Mouse (Mus musculus): Measurements from ENCODE around the gene Mutyh. TPM values are rescaled to one million over a fixed set of nuclear protein-coding genes. Genes with fewer than 3 reads are reported as not detected.

Gene Mutyh
- total RNA-seq, 1 experiment, result 23.1 TPM

DNA sequence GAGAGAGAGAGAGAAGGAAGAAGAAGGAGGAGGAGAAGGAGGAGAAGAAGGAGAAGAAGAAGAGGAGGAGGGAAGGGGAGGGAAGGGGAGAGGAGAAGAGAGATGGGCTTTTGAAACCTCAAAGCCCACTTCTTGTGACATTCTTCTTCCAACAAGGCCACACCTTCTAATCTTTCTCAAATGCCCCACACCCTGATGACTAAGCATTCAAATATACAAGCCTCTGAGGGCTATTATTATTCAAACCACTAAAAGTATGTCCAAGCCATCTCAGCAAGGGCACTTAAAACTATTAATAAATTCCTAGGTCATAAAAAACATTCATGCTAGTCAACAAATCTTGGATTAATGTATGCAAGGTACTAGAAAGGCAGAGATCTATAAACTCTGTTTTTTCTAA, 38.5 kb upstream of the Mutyh start:
- Histone ChIP-seq H3K4me1 (ENCODE audit: control insufficient read depth in 2 of 2, insufficient read depth in 2 of 2, low read length in 2 of 2, poor library complexity in 1 of 2) (peaks cover 4 to 6% of the 10 kb centered on the region in 2 experiments; a peak in 2 of 4 replicates), H3K36me3 (ENCODE audit: control insufficient read depth, insufficient read depth, low read length, poor library complexity, severe bottlenecking) (peaks cover 1% of the 10 kb centered on the region), H3K9ac (ENCODE audit: insufficient read depth, low read depth, low read length, poor library complexity, severe bottlenecking) (no peak overlapping the region), H3K27ac (ENCODE audit: insufficient read depth, low read depth, low read length, poor library complexity, severe bottlenecking) (no peak overlapping the region), H3K4me3 (ENCODE audit: insufficient read depth in 1 of 2, low read depth in 1 of 2, low read length in 2 of 2, poor library complexity in 1 of 2, severe bottlenecking in 1 of 2) (no peak overlapping the region), H3K9me3 (ENCODE audit: control insufficient read depth, insufficient read depth, low read depth, low read length) (no peaks in the 10 kb centered on the region)
- TF ChIP-seq MAFK (IDR thresholded peaks at IDR 0.05; ENCODE audit: insufficient read depth, low read depth, low read length), result no peak
- TF ChIP-seq HCFC1 (IDR thresholded peaks at IDR 0.05; ENCODE audit: borderline replicate concordance, insufficient read depth, low read length), result no peak
- no peak for TF ChIP-seq ZC3H11A (IDR thresholded peaks at IDR 0.05; ENCODE audit: borderline replicate concordance, low read depth, low read length)
- TF ChIP-seq CHD2 (IDR thresholded peaks at IDR 0.05; ENCODE audit: low read depth, low read length), result no peak
- DNase-seq (ENCODE audit: low read depth, low spot score), result no peak
- in situ Hi-C loops (cut with MboI; ENCODE audit: low sequenced_read_pairs in 2 of 2, unreplicated experiment in 2 of 2), result no loop called here

DNA sequence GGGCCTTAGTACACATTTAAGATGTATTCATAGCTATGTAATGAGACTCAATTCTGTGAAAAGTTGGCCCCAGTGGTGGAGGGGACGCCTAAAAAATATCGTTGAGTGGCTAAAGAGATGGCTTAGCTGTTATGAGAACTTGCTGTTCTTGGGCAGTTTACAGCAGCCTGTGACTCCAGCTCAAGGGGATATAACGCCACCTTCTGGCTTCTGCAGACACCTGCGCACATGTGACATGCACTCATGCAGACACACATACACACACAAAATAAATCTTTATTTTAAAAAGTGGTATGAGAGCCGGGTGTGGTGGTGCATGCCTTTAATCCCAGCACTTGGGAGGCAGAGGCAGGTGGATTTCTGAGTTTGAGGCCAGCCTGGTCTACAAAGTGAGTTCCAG, 31.1 kb upstream of the Mutyh start:
- Histone ChIP-seq H3K4me1 (ENCODE audit: control insufficient read depth in 2 of 2, insufficient read depth in 2 of 2, low read length in 2 of 2, poor library complexity in 1 of 2) (peaks cover 6 to 8% of the 10 kb centered on the region in 2 experiments), H3K9ac (ENCODE audit: insufficient read depth, low read depth, low read length, poor library complexity, severe bottlenecking) (no peak overlapping the region), H3K4me3 (ENCODE audit: insufficient read depth in 1 of 2, low read depth in 1 of 2, low read length in 2 of 2, poor library complexity in 1 of 2, severe bottlenecking in 1 of 2) (no peak overlapping the region), H3K36me3 (ENCODE audit: control insufficient read depth, insufficient read depth, low read length, poor library complexity, severe bottlenecking) (no peaks in the 10 kb centered on the region; the same call in 1 of the 2 replicates), H3K9me3 (ENCODE audit: control insufficient read depth, insufficient read depth, low read depth, low read length) (no peaks in the 10 kb centered on the region), H3K27ac (ENCODE audit: insufficient read depth, low read depth, low read length, poor library complexity, severe bottlenecking) (no peak overlapping the region)
- in situ Hi-C loops (cut with MboI; ENCODE audit: low sequenced_read_pairs in 2 of 2, unreplicated experiment in 2 of 2), result no loop called here
- no peak for DNase-seq (ENCODE audit: low read depth, low spot score)
- TF ChIP-seq ZNF384 (IDR thresholded peaks at IDR 0.05; ENCODE audit: low read depth, low read length), result no peak

DNA sequence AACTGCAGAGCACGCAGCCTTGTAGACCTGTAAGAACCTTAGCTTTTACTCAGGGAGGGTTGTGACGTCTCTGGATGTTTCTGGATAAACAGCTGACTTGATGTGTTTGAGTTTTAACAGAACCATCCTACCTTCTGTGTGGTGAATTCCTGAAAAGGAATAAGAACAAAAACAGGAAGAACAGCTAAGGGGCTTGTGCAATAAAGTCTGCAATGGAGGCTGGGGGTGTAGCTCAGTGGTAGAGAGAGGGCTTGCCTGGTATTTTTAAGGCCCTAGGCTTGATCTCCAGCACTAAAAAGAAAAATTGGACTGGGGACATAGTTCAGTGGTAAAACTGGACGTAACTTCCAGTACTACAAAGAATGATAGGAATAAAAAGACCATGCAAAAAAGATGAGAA, 30.4 kb upstream of the Mutyh start:
- Histone ChIP-seq H3K4me1 (ENCODE audit: control insufficient read depth in 2 of 2, insufficient read depth in 2 of 2, low read length in 2 of 2, poor library complexity in 1 of 2) (peaks cover 9 to 13% of the 10 kb centered on the region in 2 experiments), H3K36me3 (ENCODE audit: control insufficient read depth, insufficient read depth, low read length, poor library complexity, severe bottlenecking) (no peaks in the 10 kb centered on the region), H3K9me3 (ENCODE audit: control insufficient read depth, insufficient read depth, low read depth, low read length) (no peaks in the 10 kb centered on the region), H3K4me3 (ENCODE audit: insufficient read depth in 1 of 2, low read depth in 1 of 2, low read length in 2 of 2, poor library complexity in 1 of 2, severe bottlenecking in 1 of 2) (no peak overlapping the region), H3K27ac (ENCODE audit: insufficient read depth, low read depth, low read length, poor library complexity, severe bottlenecking) (no peak overlapping the region), H3K9ac (ENCODE audit: insufficient read depth, low read depth, low read length, poor library complexity, severe bottlenecking) (no peak overlapping the region)
- TF ChIP-seq ZNF384 (IDR thresholded peaks at IDR 0.05; ENCODE audit: low read depth, low read length), result no peak
- no peak for TF ChIP-seq CHD2 (IDR thresholded peaks at IDR 0.05; ENCODE audit: low read depth, low read length)
- TF ChIP-seq MAFK (IDR thresholded peaks at IDR 0.05; ENCODE audit: insufficient read depth, low read depth, low read length), result no peak
- TF ChIP-seq ZC3H11A (IDR thresholded peaks at IDR 0.05; ENCODE audit: borderline replicate concordance, low read depth, low read length), result no peak
- no peak for TF ChIP-seq HCFC1 (IDR thresholded peaks at IDR 0.05; ENCODE audit: borderline replicate concordance, insufficient read depth, low read length)
- no peak for DNase-seq (ENCODE audit: low read depth, low spot score)
- in situ Hi-C loops (cut with MboI; ENCODE audit: low sequenced_read_pairs in 2 of 2, unreplicated experiment in 2 of 2), result no loop called here

GRCm38 (mm10) chr4:116780541-116780940, 27.0 kb upstream of the Mutyh start:
- Histone ChIP-seq H3K9me3 (ENCODE audit: control insufficient read depth, insufficient read depth, low read depth, low read length) (no peaks in the 10 kb centered on the region), H3K4me3 (ENCODE audit: insufficient read depth in 1 of 2, low read depth in 1 of 2, low read length in 2 of 2, poor library complexity in 1 of 2, severe bottlenecking in 1 of 2) (no peak overlapping the region), H3K27ac (ENCODE audit: insufficient read depth, low read depth, low read length, poor library complexity, severe bottlenecking) (peak overlapping the region; percentile 38; the same call in 1 of the 2 replicates), H3K36me3 (ENCODE audit: control insufficient read depth, insufficient read depth, low read length, poor library complexity, severe bottlenecking) (no peaks in the 10 kb centered on the region), H3K9ac (ENCODE audit: insufficient read depth, low read depth, low read length, poor library complexity, severe bottlenecking) (no peak overlapping the region), H3K4me1 (ENCODE audit: control insufficient read depth in 2 of 2, insufficient read depth in 2 of 2, low read length in 2 of 2, poor library complexity in 1 of 2) (peaks cover 17% of the 10 kb centered on the region in 2 experiments)
- TF ChIP-seq ZNF384 (IDR thresholded peaks at IDR 0.05; ENCODE audit: low read depth, low read length) (no peak), MAFK (IDR thresholded peaks at IDR 0.05; ENCODE audit: insufficient read depth, low read depth, low read length) (no peak), ZC3H11A (IDR thresholded peaks at IDR 0.05; ENCODE audit: borderline replicate concordance, low read depth, low read length) (no peak), HCFC1 (IDR thresholded peaks at IDR 0.05; ENCODE audit: borderline replicate concordance, insufficient read depth, low read length) (no peak), CHD2 (IDR thresholded peaks at IDR 0.05; ENCODE audit: low read depth, low read length) (no peak)
- in situ Hi-C loops (cut with MboI; ENCODE audit: low sequenced_read_pairs in 2 of 2, unreplicated experiment in 2 of 2), result loop anchor here in 1 of 2 experiments (10.0 kb wide), 1 partner anchor 66 kb away; no protein-coding TSS in a partner anchor
- peak; percentile 63 for DNase-seq (ENCODE audit: low read depth, low spot score)

- peaks cover 17% of the 10 kb centered on the region in 2 experiments for H3K4me1 ChIP-seq (ENCODE audit: control insufficient read depth in 2 of 2, insufficient read depth in 2 of 2, low read length in 2 of 2, poor library complexity in 1 of 2)
- no peak overlapping the region for H3K9ac ChIP-seq (ENCODE audit: insufficient read depth, low read depth, low read length, poor library complexity, severe bottlenecking)
- H3K4me3 ChIP-seq (ENCODE audit: insufficient read depth in 1 of 2, low read depth in 1 of 2, low read length in 2 of 2, poor library complexity in 1 of 2, severe bottlenecking in 1 of 2), result no peak overlapping the region
- H3K27ac ChIP-seq (ENCODE audit: insufficient read depth, low read depth, low read length, poor library complexity, severe bottlenecking), result peak overlapping the region; percentile 38; the same call in 1 of the 2 replicates
- in situ Hi-C loops (cut with MboI; ENCODE audit: low sequenced_read_pairs in 2 of 2, unreplicated experiment in 2 of 2), result loop anchor here in 1 of 2 experiments (10.0 kb wide), 1 partner anchor 67 kb away; no protein-coding TSS in a partner anchor
- no peak for DNase-seq (ENCODE audit: low read depth, low spot score)
- no peak for TF ChIP-seq ZNF384 (IDR thresholded peaks at IDR 0.05; ENCODE audit: low read depth, low read length)
- TF ChIP-seq HCFC1 (IDR thresholded peaks at IDR 0.05; ENCODE audit: borderline replicate concordance, insufficient read depth, low read length), result no peak
- no peak for TF ChIP-seq CHD2 (IDR thresholded peaks at IDR 0.05; ENCODE audit: low read depth, low read length)
- no peak for TF ChIP-seq ZC3H11A (IDR thresholded peaks at IDR 0.05; ENCODE audit: borderline replicate concordance, low read depth, low read length)
- TF ChIP-seq MAFK (IDR thresholded peaks at IDR 0.05; ENCODE audit: insufficient read depth, low read depth, low read length), result no peak
- H3K36me3 ChIP-seq (ENCODE audit: control insufficient read depth, insufficient read depth, low read length, poor library complexity, severe bottlenecking), result no peaks in the 10 kb centered on the region
- no peaks in the 10 kb centered on the region for H3K9me3 ChIP-seq (ENCODE audit: control insufficient read depth, insufficient read depth, low read depth, low read length)
These were observed 26.2 kb upstream of the Mutyh start for GRCm38 (mm10) chr4:116781366-116781765.
